Mouse (Mus musculus) heart, adult 2 months (tissue): Measurements from ENCODE around the gene Spata31d1d.

Source experiments
- CTCF ChIP-seq: fragments of 200-600 bp; IDR thresholded peaks from 2 replicates; pipeline ENCODE4 v1.8.1; 2022; ENCODE audit warnings: antibody characterized with exemption, mild to moderate bottlenecking, moderate library complexity
- EP300 ChIP-seq: fragments of 200-500 bp; IDR thresholded peaks from 2 replicates; pipeline ENCODE4 v1.6.1; 2011; ENCODE audit warnings: low read depth, low read length, control low read depth; ENCODE audit not compliant: insufficient read depth
- POLR2A ChIP-seq: fragments of 200-500 bp; IDR thresholded peaks from 2 replicates; pipeline ENCODE4 v1.6.1; 2011; ENCODE audit warnings: mild to moderate bottlenecking, low read depth, low read length, control low read depth; ENCODE audit not compliant: insufficient read depth

DNA sequence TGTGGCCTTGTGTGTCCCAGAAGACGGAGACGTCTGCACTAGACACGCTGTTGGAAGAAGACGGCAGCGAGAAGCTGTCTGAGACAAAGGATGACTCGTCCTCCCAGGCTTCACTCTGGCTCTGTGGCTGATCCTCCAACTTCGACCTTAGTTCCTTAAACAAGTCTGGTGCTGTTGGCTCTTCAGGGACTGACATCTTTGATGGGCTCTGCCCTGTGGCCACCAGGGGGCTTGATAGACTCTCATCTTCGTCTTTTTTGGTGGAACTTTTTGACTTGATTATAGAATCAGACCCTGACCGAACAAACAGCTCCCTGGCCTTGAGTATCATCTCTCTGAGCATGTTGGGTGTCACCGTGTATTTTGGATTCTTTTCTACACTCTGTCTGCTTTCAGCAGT is 10.1 kb upstream of the Spata31d1d start:
- TF ChIP-seq CTCF = peak; percentile 57
- no peak for TF ChIP-seq POLR2A
- TF ChIP-seq EP300 = no peak
